Mouse (Mus musculus) cortical plate, adult 2 months (tissue): ENCODE results near the gene Tchhl1.

Experiments
- CTCF ChIP-seq: fragments of 200-500 bp; IDR thresholded peaks from 2 replicates; pipeline ENCODE4 v1.5.1; 2011; ENCODE audit warnings: mild to moderate bottlenecking, control low read depth, low read length; ENCODE audit not compliant: insufficient read depth; ENCODE audit errors: extremely low read depth
- POLR2A ChIP-seq: fragments of 200-500 bp; IDR thresholded peaks from 2 replicates; pipeline ENCODE4 v1.6.1; 2011; ENCODE audit warnings: mild to moderate bottlenecking, low read length, control low read depth; ENCODE audit not compliant: insufficient read depth; ENCODE audit errors: extremely low read depth

DNA sequence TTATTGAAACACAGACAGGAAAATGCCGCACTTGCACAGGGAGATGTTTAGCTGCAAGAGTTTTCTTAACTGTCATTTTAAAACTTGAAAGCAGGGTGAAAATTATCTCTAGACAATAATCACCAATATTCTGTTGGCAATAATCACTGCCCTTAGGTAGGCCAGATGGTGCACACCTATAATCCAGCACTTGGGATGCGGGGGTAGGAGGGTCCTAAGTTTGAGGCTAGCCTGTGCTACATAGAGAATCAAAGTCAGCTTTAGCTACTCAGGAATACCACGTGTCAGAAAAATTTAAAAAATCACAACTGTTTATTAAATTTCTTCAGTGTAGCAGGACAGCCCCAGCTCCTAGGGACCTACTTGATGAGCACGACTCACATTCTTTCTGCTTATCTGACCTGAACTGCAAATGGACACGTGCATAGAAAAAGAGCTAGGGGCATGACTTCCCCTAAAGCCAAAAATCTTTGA is 51.3 kb downstream of the Tchhl1 start:
- TF ChIP-seq POLR2A (no peak), CTCF (no peak)
